Comparison of ENCODE assay signal across 8 mouse cellular contexts in the genomic region with DNA sequence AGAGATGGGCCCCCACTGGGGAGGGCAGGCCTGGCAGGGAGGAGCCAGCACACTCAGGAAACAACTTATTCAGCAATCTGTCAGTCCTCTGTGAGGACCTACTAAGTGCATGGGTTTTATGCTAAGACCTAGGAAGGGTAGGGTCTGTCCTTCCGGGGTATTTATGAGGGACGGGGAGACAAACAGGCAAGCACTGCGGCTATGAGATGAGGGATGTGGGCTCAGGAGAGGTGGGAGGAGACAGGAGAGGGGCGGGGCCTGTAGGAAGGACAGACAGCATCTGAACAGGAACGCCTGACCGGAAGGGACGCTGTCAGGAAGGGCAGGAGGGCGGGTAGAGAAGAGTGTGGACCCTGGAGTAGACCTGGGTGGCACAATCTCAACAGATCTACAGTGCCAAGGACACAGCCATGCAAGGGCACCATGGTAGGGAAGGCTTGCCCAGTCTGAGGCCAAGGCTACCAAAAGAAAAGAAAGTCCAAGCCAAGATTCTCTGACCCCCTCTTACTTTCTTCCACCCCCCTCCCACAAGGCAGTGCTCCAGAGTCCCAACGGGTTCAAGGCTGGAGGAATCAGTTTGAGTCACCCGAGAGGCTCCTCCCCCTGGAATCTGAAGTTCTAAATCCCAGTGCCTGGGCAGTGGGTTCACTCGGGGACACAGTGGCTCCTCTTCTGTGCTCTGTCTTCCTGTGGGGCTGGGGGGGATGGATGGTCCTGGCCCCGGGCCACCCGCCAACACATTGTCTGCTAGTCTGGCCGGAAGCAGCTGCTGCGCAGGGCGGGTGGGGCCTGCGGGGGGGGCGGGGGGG. TPM values are rescaled to one million over a fixed set of nuclear protein-coding genes. Genes with fewer than 3 reads are reported as not detected.
DNase-seq lines count a peak whose midpoint lies in the region; ATAC-seq and TF ChIP-seq lines count a peak whose summit lies in the region.

No protein-coding gene starts in this region.

- H3K27ac ChIP-seq in MEL (ENCODE audit: control insufficient read depth, low read depth, low read length): no peak overlapping the region
- H3K27ac ChIP-seq in embryonic facial prominence, embryonic 14.5 days (replicated peaks; ENCODE audit: low read depth, low read length): no peak overlapping the region
- H3K27ac ChIP-seq in heart, postnatal 0 days (ENCODE audit: low read depth): peak overlapping the region; percentile 67
- no peak overlapping the region for H3K27ac ChIP-seq in midbrain, embryonic 16.5 days (ENCODE audit: low read length)

- peak overlapping the region; percentile 29 for H3K4me2 ChIP-seq in embryonic facial prominence, embryonic 14.5 days (ENCODE audit: low read depth, low read length)
- 0 out of 2 replicates have a peak overlapping the region, but pooled peaks have one; percentile 2 for H3K4me2 ChIP-seq in heart, postnatal 0 days (ENCODE audit: low read depth, low read length)
- no peak overlapping the region for H3K4me2 ChIP-seq in midbrain, embryonic 16.5 days (ENCODE audit: low read length)

- no peak for TF ChIP-seq RAD21 in MEL (IDR thresholded peaks at IDR 0.05; ENCODE audit: low read depth, low read length)

- WGBS in embryonic facial prominence, embryonic 14.5 days: 15% methylated on average over 17 of the region's 18 CpGs
- 18% methylated on average over 16 of the region's 18 CpGs for WGBS in heart, postnatal 0 days
- 21% methylated on average over 16 of the region's 18 CpGs for WGBS in midbrain, embryonic 16.5 days

- no peak for TF ChIP-seq CTCF in MEL (IDR thresholded peaks at IDR 0.05 in 2 of 3, conservative IDR thresholded peaks at IDR 0.05 in 1 of 3; ENCODE audit: control insufficient read depth in 1 of 3, insufficient read depth in 1 of 3, low read depth in 2 of 3, low read length in 3 of 3, poor library complexity in 1 of 3, severe bottlenecking in 1 of 3)
- no peak for TF ChIP-seq CTCF in heart, postnatal 0 days (IDR thresholded peaks at IDR 0.05; ENCODE audit: low read depth)

- no peak for TF ChIP-seq EP300 in MEL (IDR thresholded peaks at IDR 0.05; ENCODE audit: low read depth in 1 of 2, low read length in 2 of 2)
- peak; percentile 64; the same call in 1 of the 2 replicates for TF ChIP-seq EP300 in heart, postnatal 0 days (IDR thresholded peaks at IDR 0.05; ENCODE audit: low read depth)

- no peaks in the 10 kb centered on the region for H3K36me3 ChIP-seq in MEL (ENCODE audit: control insufficient read depth in 1 of 2, insufficient read depth in 2 of 2, low read length in 2 of 2)
- H3K36me3 ChIP-seq in embryonic facial prominence, embryonic 14.5 days (ENCODE audit: control insufficient read depth, insufficient read depth, low read length): no peaks in the 10 kb centered on the region
- H3K36me3 ChIP-seq in heart, postnatal 0 days (replicated peaks; ENCODE audit: control insufficient read depth, insufficient read depth, low read length): no peaks in the 10 kb centered on the region
- no peaks in the 10 kb centered on the region for H3K36me3 ChIP-seq in midbrain, embryonic 16.5 days (ENCODE audit: control insufficient read depth, insufficient read depth, low read length)

- peak; percentile 50 to 84 for DNase-seq in left cerebral cortex, postnatal 14 days (ENCODE audit: low spot score in 2 of 2)
- no peak for DNase-seq in left cerebral cortex, postnatal 36 days (ENCODE audit: low spot score in 2 of 2)
- no peak for DNase-seq in MEL (ENCODE audit: low read depth, low spot score)
- peak; percentile 84 for DNase-seq in embryonic facial prominence, embryonic 14.5 days (ENCODE audit: low spot score)
- DNase-seq in heart, postnatal 0 days (ENCODE audit: low spot score): peak; percentile 82
- DNase-seq in kidney, postnatal 25 days: peak; percentile 93 to 96
- DNase-seq in cerebellum, adult 9-10 months: no peak

- no peaks in the 10 kb centered on the region for H3K9me3 ChIP-seq in MEL (replicated peaks; ENCODE audit: insufficient read depth, low read length)
- H3K9me3 ChIP-seq in embryonic facial prominence, embryonic 14.5 days (ENCODE audit: control insufficient read depth, low read length): no peaks in the 10 kb centered on the region
- H3K9me3 ChIP-seq in heart, postnatal 0 days (replicated peaks; ENCODE audit: control insufficient read depth, low read length): no peaks in the 10 kb centered on the region
- no peaks in the 10 kb centered on the region for H3K9me3 ChIP-seq in midbrain, embryonic 16.5 days (replicated peaks; ENCODE audit: control insufficient read depth, low read length, poor library complexity, severe bottlenecking)

- no peak overlapping the region for H3K9ac ChIP-seq in MEL (ENCODE audit: control insufficient read depth, low read depth, low read length, poor library complexity, severe bottlenecking)
- peak overlapping the region; percentile 25; the same call in 1 of the 2 replicates for H3K9ac ChIP-seq in embryonic facial prominence, embryonic 14.5 days (ENCODE audit: low read depth, low read length)
- H3K9ac ChIP-seq in heart, postnatal 0 days (replicated peaks; ENCODE audit: low read depth, low read length): no peak overlapping the region
- peak overlapping the region; percentile 6; the same call in 1 of the 2 replicates for H3K9ac ChIP-seq in midbrain, embryonic 16.5 days (ENCODE audit: low read depth, low read length)

- intact Hi-C loops in left cerebral cortex, postnatal 14 days (cut with DNase I): loop anchor here (2.0 to 5.0 kb wide), 2 partner anchors 111 to 267 kb away; no protein-coding TSS in a partner anchor
- intact Hi-C loops in left cerebral cortex, postnatal 36 days (cut with DNase I): loop anchor here (2.0 to 5.0 kb wide), 2 partner anchors 111 to 267 kb away; no protein-coding TSS in a partner anchor

- no peaks in the 10 kb centered on the region for H3K4me1 ChIP-seq in MEL (ENCODE audit: control insufficient read depth in 1 of 2, insufficient read depth in 2 of 2, low read length in 2 of 2)
- H3K4me1 ChIP-seq in embryonic facial prominence, embryonic 14.5 days (ENCODE audit: control insufficient read depth, insufficient read depth, low read length): peaks cover 13% of the 10 kb centered on the region
- H3K4me1 ChIP-seq in heart, postnatal 0 days (ENCODE audit: control insufficient read depth, insufficient read depth): peaks cover 11% of the 10 kb centered on the region
- H3K4me1 ChIP-seq in midbrain, embryonic 16.5 days (ENCODE audit: control insufficient read depth, insufficient read depth, low read length): no peaks in the 10 kb centered on the region

- no peak for TF ChIP-seq POLR2A in MEL (IDR thresholded peaks at IDR 0.05; ENCODE audit: control insufficient read depth in 1 of 2, insufficient read depth in 1 of 2, low read depth in 1 of 2, low read length in 2 of 2, poor library complexity in 1 of 2)

- no peak overlapping the region for H3K4me3 ChIP-seq in MEL (ENCODE audit: control insufficient read depth in 1 of 2, insufficient read depth in 1 of 2, low read depth in 2 of 2, low read length in 2 of 2)
- no peak overlapping the region for H3K4me3 ChIP-seq in embryonic facial prominence, embryonic 14.5 days (ENCODE audit: low read depth, low read length)
- H3K4me3 ChIP-seq in heart, postnatal 0 days (ENCODE audit: low read depth, low read length): no peak overlapping the region
- H3K4me3 ChIP-seq in midbrain, embryonic 16.5 days (ENCODE audit: low read depth, low read length): no peak overlapping the region

- peak; percentile 74; the same call in 1 of the 2 replicates for ATAC-seq in embryonic facial prominence, embryonic 14.5 days (ENCODE audit: low read depth)
- ATAC-seq in heart, postnatal 0 days (ENCODE audit: insufficient read depth, low read depth): peak; percentile 86
- peak; percentile 42; the same call in 1 of the 2 replicates for ATAC-seq in midbrain, embryonic 16.5 days

- no peaks in the 10 kb centered on the region for H3K79me2 ChIP-seq in MEL (ENCODE audit: control insufficient read depth, insufficient read depth, low read length, poor library complexity)

- H3K27me3 ChIP-seq in MEL (ENCODE audit: control insufficient read depth in 1 of 2, insufficient read depth in 2 of 2, low read length in 2 of 2): no peaks in the 10 kb centered on the region
- no peaks in the 10 kb centered on the region for H3K27me3 ChIP-seq in embryonic facial prominence, embryonic 14.5 days (replicated peaks; ENCODE audit: control insufficient read depth, insufficient read depth, low read length)
- H3K27me3 ChIP-seq in heart, postnatal 0 days (ENCODE audit: control insufficient read depth, insufficient read depth, low read length): no peaks in the 10 kb centered on the region
- H3K27me3 ChIP-seq in midbrain, embryonic 16.5 days (ENCODE audit: control insufficient read depth, insufficient read depth, low read depth, low read length): no peaks in the 10 kb centered on the region

TF ChIP-seq in MEL, 35 proteins besides CTCF, POLR2A, EP300 and RAD21:
- TF ChIP-seq ZKSCAN1 (IDR thresholded peaks at IDR 0.05; ENCODE audit: low read depth, low read length): peak; percentile 75
- TF ChIP-seq JUND (IDR thresholded peaks at IDR 0.05; ENCODE audit: low read depth, low read length): no peak
- TF ChIP-seq MYC (IDR thresholded peaks at IDR 0.05; ENCODE audit: low read depth, low read length): no peak
- no peak for TF ChIP-seq CHD2 (IDR thresholded peaks at IDR 0.05; ENCODE audit: low read length)

RNA-seq across cellular contexts. Expression of a gene that starts 17.8 kb away (rescaled TPM):
- 10 to 100 TPM; 33.8 to 41.3 TPM for total RNA-seq in left cerebral cortex, postnatal 14 days (2021)
- 10 to 100 TPM; 34.0 to 35.9 TPM for total RNA-seq in left cerebral cortex, postnatal 36 days (2021)
- not detected in 2 replicates for total RNA-seq in MEL (2012; rRNA removed)
- polyA plus RNA-seq in MEL (2012; ENCODE audit: insufficient read depth in 1 of 2, insufficient read length in 2 of 2, low read depth in 1 of 2, low replicate concordance in 2 of 2, missing spikeins in 1 of 2): not detected
- 15.7 and 17.8 TPM in 2 replicates for polyA plus RNA-seq in embryonic facial prominence, embryonic 14.5 days (2014; fragmentation: Nextera tagmentation; extraction: Ambion mirVana)
- total RNA-seq in heart, postnatal 0 days (2014; rRNA removed; ENCODE audit: low replicate concordance): 0.81 and 2.6 TPM in 2 replicates
- 0.10 and 0.37 TPM in 2 replicates for polyA plus RNA-seq in heart, postnatal 0 days (2015; fragmentation: Nextera tagmentation; extraction: Ambion mirVana)
- 22.6 and 25.3 TPM in 2 replicates for polyA plus RNA-seq in midbrain, embryonic 16.5 days (2015; fragmentation: Nextera tagmentation; extraction: Ambion mirVana)

Comparison
In these comparisons a context has a peak if more than half of its experiments do, and no peak if none do; other contexts are left out.
1. DNase-seq: peak in left cerebral cortex, postnatal 14 days (2 of 2), embryonic facial prominence, embryonic 14.5 days (single experiment), heart, postnatal 0 days (single experiment) and kidney, postnatal 25 days (2 of 2); none in left cerebral cortex, postnatal 36 days (0 of 2), MEL (single experiment) and cerebellum, adult 9-10 months (single experiment).
2. H3K9ac ChIP-seq: peak in embryonic facial prominence, embryonic 14.5 days (single experiment) and midbrain, embryonic 16.5 days (single experiment); none in MEL (single experiment) and heart, postnatal 0 days (single experiment).
3. Peak in every context shown above with its lines, with median percentiles within 50 percentile points of each other: ATAC-seq.